Mouse (Mus musculus): ENCODE results near the gene Dzip1l. TPM values are rescaled to one million over a fixed set of nuclear protein-coding genes. Genes with fewer than 3 reads are reported as not detected.

Gene Dzip1l
- total RNA-seq, 4 experiments from 2014 or later: 4.8 to 6.8 (median 5.1) TPM

GRCm38 (mm10) chr9:99661606-99662166, 32.4 kb downstream of the Dzip1l start:
- no peak for DNase-seq

DNA sequence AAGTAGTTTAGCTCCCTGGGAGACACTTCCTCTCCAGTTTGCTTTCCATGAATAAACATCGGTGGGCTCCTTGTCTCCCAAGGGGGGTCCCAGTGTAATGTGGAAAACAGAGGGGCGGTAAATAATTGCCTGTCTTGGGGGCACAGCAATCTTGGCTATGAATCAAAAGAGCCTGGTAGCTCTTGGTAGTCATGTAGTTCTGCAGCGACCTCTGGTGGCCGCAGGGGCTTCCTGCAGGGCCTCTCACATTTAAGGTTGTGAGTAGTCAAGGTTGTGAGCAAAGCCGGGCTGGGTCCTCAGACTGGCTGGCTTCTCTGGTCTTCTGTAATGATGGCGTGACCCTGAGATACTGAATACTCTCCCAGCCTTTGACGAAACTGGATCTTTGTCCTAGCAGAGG, 33.1 kb downstream of the Dzip1l start:
- peak; percentile 46 for DNase-seq

GRCm38 (mm10) chr9:99662887-99663286, 33.6 kb downstream of the Dzip1l start:
- peak; percentile 11 for DNase-seq

DNA sequence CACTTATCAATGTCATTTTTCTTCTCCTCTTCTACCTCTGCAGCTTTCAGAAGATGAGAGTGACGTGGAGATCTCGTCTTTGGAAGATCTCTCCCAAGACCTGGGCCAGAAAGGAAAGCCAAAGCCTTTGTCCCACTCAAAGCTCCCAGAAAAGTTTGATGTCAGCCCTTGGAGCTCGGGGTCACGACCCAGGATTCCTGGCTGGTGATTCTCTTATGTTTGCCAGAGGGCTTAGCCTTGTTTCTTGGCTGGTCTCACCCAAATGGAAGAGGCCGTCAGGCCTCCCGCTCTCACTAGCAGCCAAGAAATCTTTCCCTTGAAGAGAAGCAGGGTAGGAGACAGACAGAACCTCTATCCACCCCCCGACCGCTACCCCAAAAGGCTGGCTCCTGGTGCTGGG, 38.3 kb downstream of the Dzip1l start:
- peak; percentile 32 for DNase-seq

DNA sequence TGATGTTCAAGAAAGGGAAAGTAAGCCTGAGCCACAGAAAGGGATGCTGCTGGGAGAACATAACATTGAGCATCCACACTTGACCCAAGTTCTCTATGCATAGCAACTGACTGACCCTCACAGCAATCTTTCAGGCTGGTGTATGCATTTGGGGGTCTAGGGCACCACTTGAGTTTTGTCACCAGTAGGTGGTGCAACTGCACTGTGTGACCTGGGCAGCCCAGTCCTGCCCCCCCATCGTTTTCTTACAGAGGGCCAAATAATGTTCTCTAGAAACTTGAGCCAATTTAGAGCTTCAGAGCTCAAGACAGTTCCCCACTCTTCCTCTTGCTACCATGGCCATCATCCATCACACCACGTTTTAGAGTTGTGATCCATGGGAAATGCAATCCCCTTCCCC, 42.3 kb downstream of the Dzip1l start:
- DNase-seq: no peak

DNA sequence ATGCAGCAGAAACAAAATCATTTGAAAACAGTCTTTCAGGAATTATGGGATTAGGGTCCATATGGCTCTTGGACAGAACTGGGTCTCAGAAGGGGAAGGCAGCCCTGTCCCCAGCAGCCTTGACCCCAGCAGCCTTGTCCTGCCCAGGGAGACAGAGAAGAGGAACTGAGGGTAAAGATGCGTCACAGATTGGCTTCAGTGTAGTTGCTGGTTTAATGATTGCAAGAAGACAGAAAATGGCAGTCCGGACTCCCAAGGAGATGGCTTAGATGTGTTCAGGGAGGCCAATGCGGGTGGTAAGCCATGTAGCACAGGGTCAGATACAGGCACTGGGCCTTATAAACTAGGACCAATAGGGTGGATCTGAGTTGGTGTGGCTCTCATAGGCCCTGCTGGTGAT, 46.4 kb downstream of the Dzip1l start:
- no peak for DNase-seq

GRCm38 (mm10) chr9:99681980-99682570, 52.8 kb downstream of the Dzip1l start:
- no peak for DNase-seq

DNA sequence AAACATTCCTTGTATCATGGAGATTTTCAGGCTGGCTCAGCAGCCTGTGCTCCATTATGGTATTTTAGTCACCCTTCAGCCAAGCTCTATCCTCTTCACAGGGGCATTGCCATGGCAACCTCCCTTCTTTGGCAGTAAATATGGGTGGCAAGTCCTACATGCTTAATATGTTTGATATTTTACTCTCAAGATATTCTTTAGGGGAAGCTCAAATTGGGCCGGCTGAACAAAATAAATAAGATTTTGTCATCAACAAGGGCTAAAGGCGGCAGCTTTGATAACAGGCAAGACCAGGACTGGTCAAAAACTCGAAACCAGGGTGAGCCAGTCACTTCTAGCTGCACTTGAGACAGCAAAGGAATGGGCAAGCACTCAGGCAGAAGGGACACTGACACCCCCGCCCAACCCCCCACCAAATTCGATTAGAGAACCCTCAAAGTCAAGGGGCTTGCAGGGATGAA, 55.8 kb downstream of the Dzip1l start:
- DNase-seq: no peak

- no peak for DNase-seq
Observed at GRCm38 (mm10) chr9:99685536-99686231, 56.4 kb downstream of the Dzip1l start.

- DNase-seq: no peak
Observed at GRCm38 (mm10) chr9:99689796-99690195, 60.5 kb downstream of the Dzip1l start.

DNA sequence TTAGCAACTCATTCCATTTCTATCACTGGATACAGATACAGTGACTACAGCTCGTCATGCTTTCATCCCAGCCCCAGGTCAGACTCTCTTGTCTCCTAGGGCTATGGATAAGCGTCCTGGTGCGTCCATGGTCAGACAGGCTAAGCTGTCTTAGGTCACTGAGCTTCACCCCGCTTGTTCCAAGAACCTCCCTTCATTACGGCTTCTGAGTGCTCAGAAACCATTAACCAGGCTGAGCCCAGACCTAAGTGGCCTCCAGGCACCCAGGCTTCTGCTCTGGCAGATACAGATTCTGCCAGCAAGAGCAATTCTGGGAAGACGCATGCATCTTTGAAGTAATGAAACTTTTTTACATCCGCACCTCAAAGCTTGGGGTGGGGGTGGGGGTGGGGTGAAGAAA, 61.1 kb downstream of the Dzip1l start:
- no peak for DNase-seq

DNA sequence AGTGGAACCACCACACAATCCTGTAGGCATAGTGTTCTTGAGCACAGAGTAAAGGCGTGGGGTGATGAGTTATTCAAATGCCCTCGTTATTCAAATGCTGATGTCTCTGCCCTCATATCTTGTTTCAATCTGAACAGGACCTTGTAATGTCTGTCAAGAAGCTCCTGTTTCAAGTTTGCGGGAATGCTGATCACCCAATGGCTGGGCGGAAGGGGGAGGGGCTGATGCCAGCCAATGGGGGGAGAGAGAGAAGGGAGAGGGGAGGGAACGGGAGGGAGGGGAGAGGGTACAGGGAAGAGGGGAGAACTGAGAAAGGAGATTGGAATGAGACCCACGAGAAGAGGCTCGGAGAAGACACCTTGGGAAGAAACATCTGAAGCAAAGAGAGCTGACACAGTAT, 65.7 kb downstream of the Dzip1l start:
- DNase-seq: no peak

GRCm38 (mm10) chr9:99699752-99700389, 70.6 kb downstream of the Dzip1l start:
- DNase-seq: no peak

GRCm38 (mm10) chr9:99701187-99701586, 71.9 kb downstream of the Dzip1l start:
- no peak for DNase-seq

- no peak for DNase-seq
Observed at GRCm38 (mm10) chr9:99702215-99702614, 72.9 kb downstream of the Dzip1l start.

DNA sequence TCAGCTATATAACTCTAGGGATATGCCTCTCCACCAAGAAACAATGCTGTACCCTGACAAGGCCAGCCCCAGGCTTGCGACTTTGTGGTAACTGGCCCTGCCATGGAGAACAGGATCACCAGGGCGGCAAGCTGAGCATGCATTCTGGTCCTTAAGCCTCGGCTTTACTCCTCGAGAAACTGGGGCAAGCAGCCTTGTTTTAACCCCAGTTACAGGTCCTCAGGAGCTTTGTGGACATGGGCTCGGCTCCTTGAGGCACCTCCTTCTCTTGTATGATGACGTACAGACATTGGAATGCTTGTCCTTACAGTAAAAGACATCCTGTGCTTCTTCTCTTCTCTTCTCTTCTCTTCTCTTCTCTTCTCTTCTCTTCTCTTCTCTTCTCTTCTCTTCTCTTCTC, 74.4 kb downstream of the Dzip1l start:
- no peak for DNase-seq

GRCm38 (mm10) chr9:99706264-99706663, 77.0 kb downstream of the Dzip1l start:
- no peak for DNase-seq

GRCm38 (mm10) chr9:99707425-99708126, 78.3 kb downstream of the Dzip1l start:
- DNase-seq: no peak

DNA sequence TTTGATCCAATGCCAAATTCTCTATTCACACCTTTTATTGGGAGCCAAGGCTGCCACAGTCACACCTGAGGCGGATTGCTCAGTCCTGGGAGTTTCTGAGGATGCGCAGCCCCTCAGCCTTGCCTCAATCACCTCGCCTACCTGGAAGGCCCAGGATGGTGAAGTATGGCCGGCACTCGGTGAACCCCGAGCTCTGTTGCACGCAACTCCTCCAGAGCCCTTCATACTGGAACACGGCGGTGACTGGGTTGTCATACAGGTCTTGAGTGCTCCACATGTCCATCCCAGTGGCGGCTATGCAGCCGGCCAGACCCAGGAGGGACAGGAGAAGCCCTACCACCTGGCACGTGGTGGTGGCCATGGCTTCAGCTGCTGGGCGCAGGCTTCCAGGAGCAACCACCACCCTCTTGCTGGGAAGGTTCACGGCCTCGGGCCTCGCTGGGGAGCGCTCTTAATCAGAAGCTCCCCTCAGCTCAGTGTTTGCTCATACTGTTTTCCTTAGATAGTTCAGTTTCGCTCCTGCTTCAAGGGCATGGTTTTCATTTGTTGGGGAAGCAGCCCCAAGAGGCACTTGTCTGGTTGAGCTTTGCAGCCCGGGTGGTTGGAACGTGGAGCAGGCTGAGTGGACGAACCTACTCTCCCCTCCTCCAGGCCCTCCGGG, 80.4 kb downstream of the Dzip1l start:
- DNase-seq: no peak

DNA sequence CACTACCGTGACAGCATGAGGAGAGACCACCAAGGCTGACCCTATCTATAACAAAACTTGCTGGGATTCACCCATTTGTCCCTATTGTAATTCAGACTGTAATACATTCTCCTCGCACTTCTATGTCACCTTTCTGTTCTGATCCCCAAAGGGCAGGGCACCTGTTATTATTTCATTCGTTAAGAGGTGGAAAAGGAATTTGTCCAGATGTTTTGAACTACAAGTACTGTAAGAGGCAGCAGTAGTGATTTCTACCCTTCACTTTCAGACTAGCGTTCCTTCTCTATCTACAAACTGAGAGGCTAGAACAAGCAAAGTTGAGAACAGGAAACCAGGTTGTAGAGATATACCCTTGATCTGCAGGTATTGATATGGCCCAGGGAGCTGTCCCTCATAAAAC, 81.0 kb downstream of the Dzip1l start:
- DNase-seq: no peak

- DNase-seq: no peak
Observed at GRCm38 (mm10) chr9:99717134-99717533, 87.8 kb downstream of the Dzip1l start, which contains the start of gene Cldn18. Cldn18 (minus strand) TSS chr9:99717267.

Measured in adrenal gland, adult 8-10 months (tissue).